Mouse (Mus musculus) heart, postnatal 25 days (tissue): ENCODE measurements at regions not wholly inside any gene's neighbourhood (a gene's known extent, or its start where the extent isn't known, plus 50 kb on each side); places are given as distances from the start of the nearest gene placed in this dataset.

ENCODE experiments used
- DNase-seq: peaks from one replicate; pipeline ENCODE4 v3.0.0; 2022; ENCODE audit warnings: low spot score
- intact Hi-C: fragments of 180-260 bp; cut with DNase I; formaldehyde crosslinking; loops from one replicate; pipeline ENCODE4 v1.15.1; 2025

DNA sequence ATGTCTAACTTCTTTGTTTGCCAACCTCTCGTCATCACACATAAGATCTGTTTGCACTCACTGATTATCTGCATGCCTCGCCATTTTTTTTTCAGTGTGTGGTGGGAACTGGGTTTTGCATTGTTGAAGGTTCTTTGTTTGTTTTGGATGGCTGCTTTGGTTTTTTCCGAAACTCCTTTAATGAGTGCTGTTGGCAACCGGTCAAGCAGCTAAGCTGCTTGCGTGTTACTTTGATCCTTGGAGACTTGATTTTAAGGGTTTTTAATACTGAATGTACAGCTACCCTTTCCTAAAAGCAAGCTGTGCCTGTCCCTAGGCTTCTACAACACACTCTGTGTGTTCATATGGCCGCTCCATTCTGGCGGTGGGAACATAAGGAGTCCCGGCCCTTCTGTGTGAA, 733.9 kb downstream of the Nedd1 start:
- intact Hi-C loops = no loop called here
- DNase-seq = no peak

DNA sequence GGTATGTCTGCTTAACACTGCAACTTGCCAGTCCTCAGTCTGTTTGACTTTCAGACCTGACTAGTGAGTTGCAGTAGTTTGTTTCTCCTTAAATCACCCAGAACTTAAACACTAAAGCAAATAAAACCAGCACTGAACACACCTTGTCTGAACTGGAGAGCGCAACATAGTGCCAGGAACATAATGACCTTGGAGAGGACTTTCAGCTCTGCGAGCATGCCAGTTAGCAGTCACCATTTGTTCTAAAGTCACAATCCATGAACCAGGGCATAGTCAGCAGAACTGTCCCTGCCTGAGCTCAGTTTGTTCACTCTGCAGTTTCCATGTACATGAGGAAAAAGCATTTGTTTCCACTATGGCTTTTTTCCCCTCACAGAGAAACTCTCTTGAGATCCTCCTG, 742.4 kb downstream of the Nedd1 start:
- intact Hi-C loops = no loop called here
- no peak for DNase-seq

- intact Hi-C loops = no loop called here
Observed at GRCm38 (mm10) chr10:91971951-91972350, 750.3 kb downstream of the Nedd1 start.

GRCm38 (mm10) chr10:91967570-91968310, 754.5 kb downstream of the Nedd1 start:
- intact Hi-C loops = no loop called here
- DNase-seq = no peak

More at GRCm38 (mm10) chr10:91971951-91972350, 750.3 kb downstream of the Nedd1 start:
- no peak for DNase-seq

DNA sequence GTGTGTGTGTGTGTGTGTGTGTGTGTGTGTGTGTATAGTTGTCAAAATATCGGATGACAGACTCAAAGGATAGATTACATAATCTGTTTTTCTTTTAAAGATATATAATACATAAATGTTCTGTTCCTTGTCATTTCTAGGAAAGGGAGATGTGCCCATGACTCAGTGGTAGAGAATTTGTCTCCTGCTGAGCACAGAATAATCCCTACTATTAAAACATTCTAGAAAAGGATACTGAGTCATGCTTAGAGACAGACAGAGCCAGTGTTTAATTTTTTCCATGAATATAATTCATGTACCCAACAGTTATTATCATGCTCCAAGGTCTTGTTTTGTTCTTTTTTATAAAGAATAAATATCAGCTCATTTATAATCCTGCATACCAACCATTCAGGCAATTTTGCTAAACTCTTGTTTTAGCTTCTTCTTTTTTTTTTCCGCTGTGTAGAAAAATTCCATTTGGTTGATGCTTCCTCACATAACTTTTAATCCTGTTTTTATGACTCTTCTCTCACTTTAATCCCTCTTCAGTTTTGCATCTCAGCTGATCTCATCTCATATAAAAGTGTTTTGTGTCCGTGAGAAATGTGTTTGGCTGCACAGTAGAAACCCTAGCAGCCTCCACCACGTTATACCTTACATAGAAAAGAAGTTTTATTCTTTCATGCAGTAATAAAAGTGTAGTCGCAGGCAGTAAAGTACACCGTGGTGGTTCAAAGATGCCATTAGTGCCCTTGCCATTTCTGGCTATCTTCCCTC, 762.3 kb downstream of the Nedd1 start:
- no peak for DNase-seq
- intact Hi-C loops = no loop called here

GRCm38 (mm10) chr10:91953078-91953477, 769.1 kb downstream of the Nedd1 start:
- DNase-seq = no peak
- intact Hi-C loops = no loop called here

DNA sequence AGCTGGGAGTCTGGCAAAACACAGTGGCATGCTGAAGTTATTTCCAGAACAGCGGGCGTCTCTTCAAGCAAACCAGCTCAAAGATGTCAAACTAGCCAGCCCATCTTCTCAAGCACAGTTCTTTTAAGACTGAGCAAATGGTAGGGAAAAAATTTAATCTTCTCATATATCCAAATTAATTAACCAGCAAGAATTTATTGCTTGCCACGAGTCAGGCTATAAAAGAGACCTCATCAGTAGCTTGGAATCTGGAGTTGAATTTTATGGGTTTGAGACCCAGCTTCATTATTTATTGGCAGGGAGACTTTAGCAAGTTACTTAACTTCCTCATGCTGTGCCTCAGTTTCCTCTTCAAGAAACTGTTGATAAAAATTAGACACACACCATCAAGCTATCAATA, 742.5 kb upstream of the Tmpo start:
- intact Hi-C loops = no loop called here
- DNase-seq = no peak

GRCm38 (mm10) chr10:91889864-91890263, 708.7 kb upstream of the Tmpo start:
- intact Hi-C loops = no loop called here
- DNase-seq = no peak

GRCm38 (mm10) chr10:91888537-91888936, 707.4 kb upstream of the Tmpo start:
- DNase-seq = peak; percentile 7
- intact Hi-C loops = no loop called here

GRCm38 (mm10) chr10:91883155-91883554, 702.0 kb upstream of the Tmpo start:
- intact Hi-C loops = no loop called here
- DNase-seq = no peak

- no peak for DNase-seq
- intact Hi-C loops = no loop called here
Observed at GRCm38 (mm10) chr10:91882481-91882880, 701.4 kb upstream of the Tmpo start.

- no peak for DNase-seq
- intact Hi-C loops = no loop called here
Observed at GRCm38 (mm10) chr10:91881521-91882228, 700.6 kb upstream of the Tmpo start.

- no peak for DNase-seq
- intact Hi-C loops = no loop called here
Observed at GRCm38 (mm10) chr10:91875450-91875849, 694.3 kb upstream of the Tmpo start.

GRCm38 (mm10) chr10:91871244-91871643, 690.1 kb upstream of the Tmpo start:
- no peak for DNase-seq
- intact Hi-C loops = no loop called here

DNA sequence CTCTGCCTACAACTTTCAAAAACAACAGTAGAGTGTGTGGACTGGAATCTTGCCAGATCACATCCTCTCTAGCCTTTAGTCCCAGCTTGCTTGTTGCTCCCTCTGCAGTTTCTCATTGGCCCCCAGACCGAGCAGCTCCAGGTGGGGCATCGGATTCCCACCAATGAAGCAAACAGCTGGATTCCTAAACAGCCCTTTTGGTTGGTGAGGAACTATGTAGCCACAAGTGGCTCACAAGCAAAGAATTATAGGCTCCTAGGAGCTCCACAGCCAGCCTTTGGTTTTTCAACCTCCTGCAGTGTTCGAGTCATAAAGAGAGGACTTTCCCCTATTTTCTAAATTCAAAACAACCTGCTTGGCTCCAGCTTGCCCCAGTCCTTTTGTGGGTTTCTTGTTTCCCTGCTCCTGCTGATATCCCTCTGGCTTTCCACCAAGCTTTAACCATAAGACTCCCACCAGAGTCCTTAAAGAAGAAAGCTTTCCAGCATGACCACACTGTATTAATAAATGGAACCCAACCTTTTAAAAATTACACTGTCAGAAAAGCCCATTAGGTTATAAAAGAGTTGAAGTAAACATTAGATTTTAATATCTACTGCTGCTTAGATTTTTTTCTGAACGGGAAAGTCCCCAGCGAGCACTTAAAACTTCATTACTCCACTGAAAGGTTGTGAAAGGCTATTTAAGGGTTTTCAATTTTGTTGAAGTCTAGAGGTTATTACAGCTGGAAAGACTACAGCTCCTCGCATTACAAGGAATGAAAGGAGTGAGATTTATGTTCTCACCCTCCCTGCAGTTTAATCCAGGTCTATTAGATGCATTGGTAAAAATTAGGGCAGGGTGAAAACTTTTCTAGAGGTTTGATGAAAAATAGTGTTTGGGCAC, 677.8 kb upstream of the Tmpo start:
- intact Hi-C loops = no loop called here

DNA sequence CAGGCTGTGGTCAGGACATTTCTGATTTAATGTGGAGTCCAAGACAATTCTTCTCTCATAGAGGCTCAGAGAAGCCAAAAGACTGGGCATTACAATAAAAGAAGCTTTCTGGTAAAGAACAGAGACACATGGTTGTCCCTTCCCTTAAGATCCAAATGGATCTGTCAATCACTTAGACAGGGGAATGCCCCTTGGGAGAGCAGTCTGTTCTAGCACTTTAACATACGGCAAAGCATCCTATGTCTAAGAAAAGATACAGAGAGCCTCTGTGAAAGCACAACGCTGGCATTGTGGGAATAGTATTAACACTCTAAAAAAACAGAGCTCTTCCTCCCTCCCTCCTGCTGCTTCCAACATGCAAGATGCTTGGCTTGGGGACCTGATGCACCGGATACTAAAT, 646.0 kb upstream of the Tmpo start:
- intact Hi-C loops = no loop called here
- DNase-seq = no peak

More for the DNA sequence above, 677.8 kb upstream of the Tmpo start:
- no peak for DNase-seq

DNA sequence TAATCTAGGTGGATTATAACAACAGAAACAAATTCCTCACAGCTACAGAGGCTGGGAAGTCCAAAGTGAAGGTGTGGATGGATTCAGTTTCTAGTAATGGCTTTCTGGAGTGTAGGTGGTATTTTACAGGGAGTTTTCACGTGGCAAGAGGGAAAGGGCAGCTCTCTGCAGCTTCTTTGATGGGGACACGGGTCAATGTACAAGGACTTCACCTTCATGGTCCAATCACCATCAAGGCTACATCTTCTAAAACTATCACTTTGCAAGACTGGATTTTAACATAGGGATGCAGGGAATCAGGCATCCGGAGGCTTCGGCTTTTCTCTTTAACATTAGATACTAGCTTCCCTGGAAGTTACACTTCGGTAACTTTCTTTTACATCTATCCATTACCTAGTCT, 642.4 kb upstream of the Tmpo start:
- intact Hi-C loops = no loop called here
- DNase-seq = no peak

- DNase-seq = no peak
- intact Hi-C loops = no loop called here
Observed at GRCm38 (mm10) chr10:91804870-91805269, 623.8 kb upstream of the Tmpo start.
